Mouse (Mus musculus) macrophage (primary cell): ENCODE results near the gene Chrna10. TPM values are rescaled to one million over a fixed set of nuclear protein-coding genes. Genes with fewer than 3 reads are reported as not detected.
A peak's percentile ranks its signal among the peaks of the same experiment; 100 is the strongest.

Experiments used
- H3K27ac ChIP-seq: fragments of 350-480 bp; formaldehyde crosslinking; 2 replicates; pipeline ENCODE4 v1.9.0; 2021
- H3K36me3 ChIP-seq: fragments of 350-480 bp; formaldehyde crosslinking; 2 replicates; pipeline ENCODE4 v1.9.0; 2021; ENCODE audit errors: inconsistent target
- H3K4me3 ChIP-seq: fragments of 350-480 bp; formaldehyde crosslinking; 2 replicates; pipeline ENCODE4 v1.9.0; 2021; ENCODE audit errors: inconsistent target
- H3K79me2 ChIP-seq: fragments of 350-480 bp; formaldehyde crosslinking; 2 replicates; pipeline ENCODE4 v1.9.0; 2021; ENCODE audit errors: inconsistent target
- WGBS: methylation state at CpG from one replicate; pipeline ENCODE4 v1.1.7; 2026; ENCODE audit warnings: inconsistent platforms; ENCODE audit not compliant: missing documents; 5-methylcytosine and 5-hydroxymethylcytosine counted together
- polyA plus RNA-seq: library from polyadenylated mRNA; stranded (reverse); fragments of 250-400 nt; gene quantifications from 3 replicates; pipeline ENCODE4 v1.2.4, GENCODE M21; 2018; ENCODE audit warnings: inconsistent platforms

The Chrna10 gene
- polyA plus RNA-seq, 1 experiment from 2014 or later = not detected

- Histone ChIP-seq H3K36me3 (no peaks in the 10 kb centered on the region), H3K79me2 (no peaks in the 10 kb centered on the region), H3K4me3 (no peak overlapping the region), H3K27ac (no peak overlapping the region)
- 86% methylated on average over 8 of the region's 8 CpGs for WGBS
Measured at GRCm38 (mm10) chr7:102102241-102102640, 14.4 kb downstream of the Chrna10 start.

- 86% methylated on average over 5 of the region's 5 CpGs for WGBS
- H3K36me3 ChIP-seq = no peaks in the 10 kb centered on the region
- no peaks in the 10 kb centered on the region for H3K79me2 ChIP-seq
- no peak within 1 kb of the TSS for H3K27ac ChIP-seq
- no peak within 1 kb of the TSS for H3K4me3 ChIP-seq
Measured at GRCm38 (mm10) chr7:102101487-102101886, 15.1 kb downstream of the Chrna10 start, which contains the start of gene Art1. Art1 (plus strand) TSS chr7:102101743.

- no peak overlapping the region for H3K27ac ChIP-seq
- WGBS = 89% methylated on average over 4 of the region's 5 CpGs
- H3K4me3 ChIP-seq = no peak overlapping the region
Measured at GRCm38 (mm10) chr7:102100868-102101267, 15.8 kb downstream of the Chrna10 start.

GRCm38 (mm10) chr7:102099760-102100661, 16.6 kb downstream of the Chrna10 start:
- Histone ChIP-seq H3K4me3 (no peak overlapping the region), H3K27ac (no peak overlapping the region), H3K36me3 (no peaks in the 10 kb centered on the region), H3K79me2 (no peaks in the 10 kb centered on the region)
- 20% methylated on average over 30 of the region's 30 CpGs for WGBS

More at GRCm38 (mm10) chr7:102100868-102101267, 15.8 kb downstream of the Chrna10 start:
- Histone ChIP-seq H3K79me2 (no peaks in the 10 kb centered on the region), H3K36me3 (no peaks in the 10 kb centered on the region)

DNA sequence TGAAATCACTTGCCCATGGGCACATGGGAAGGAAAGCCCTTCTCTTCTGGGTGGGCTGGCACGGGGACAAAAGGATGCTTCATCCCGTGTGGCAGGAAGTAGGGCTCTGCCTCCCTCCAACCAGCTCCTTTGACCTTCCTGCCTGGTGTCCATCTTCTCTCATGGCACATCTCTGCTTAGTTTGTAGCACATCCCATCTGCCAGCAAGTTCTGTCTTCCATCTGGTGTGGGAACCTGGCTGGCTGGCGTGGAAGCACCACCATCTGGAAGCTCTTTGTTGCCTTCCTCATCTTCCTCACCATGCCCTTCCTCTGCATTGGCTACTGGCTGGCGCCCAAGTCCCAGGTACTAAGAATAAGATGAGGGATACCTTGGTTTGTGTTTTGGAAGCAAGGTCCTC, 29.3 kb downstream of the Chrna10 start:
- 81% methylated on average over 4 of the region's 4 CpGs for WGBS
- no peak overlapping the region for H3K27ac ChIP-seq
- H3K36me3 ChIP-seq = no peaks in the 10 kb centered on the region; the same call in 1 of the 2 replicates
- no peaks in the 10 kb centered on the region for H3K79me2 ChIP-seq
- no peak overlapping the region for H3K4me3 ChIP-seq

GRCm38 (mm10) chr7:102084041-102084696, 32.5 kb downstream of the Chrna10 start:
- Histone ChIP-seq H3K36me3 (peaks cover 23% of the 10 kb centered on the region), H3K27ac (no peak overlapping the region), H3K79me2 (no peaks in the 10 kb centered on the region), H3K4me3 (no peak overlapping the region)
- WGBS = 94% methylated on average over 26 of the region's 26 CpGs

GRCm38 (mm10) chr7:102082816-102083215, 33.8 kb downstream of the Chrna10 start, which contains the start of gene Trpc2:
Trpc2 (plus strand) TSS chr7:102083116.
- H3K36me3 ChIP-seq = peaks cover 28% of the 10 kb centered on the region
- H3K4me3 ChIP-seq = no peak within 1 kb of the TSS
- H3K79me2 ChIP-seq = no peaks in the 10 kb centered on the region
- no peak within 1 kb of the TSS for H3K27ac ChIP-seq
- 80% methylated on average over 5 of the region's 5 CpGs for WGBS

- H3K36me3 ChIP-seq = peaks cover 28% of the 10 kb centered on the region
Measured at GRCm38 (mm10) chr7:102081784-102082183, 34.8 kb downstream of the Chrna10 start.

DNA sequence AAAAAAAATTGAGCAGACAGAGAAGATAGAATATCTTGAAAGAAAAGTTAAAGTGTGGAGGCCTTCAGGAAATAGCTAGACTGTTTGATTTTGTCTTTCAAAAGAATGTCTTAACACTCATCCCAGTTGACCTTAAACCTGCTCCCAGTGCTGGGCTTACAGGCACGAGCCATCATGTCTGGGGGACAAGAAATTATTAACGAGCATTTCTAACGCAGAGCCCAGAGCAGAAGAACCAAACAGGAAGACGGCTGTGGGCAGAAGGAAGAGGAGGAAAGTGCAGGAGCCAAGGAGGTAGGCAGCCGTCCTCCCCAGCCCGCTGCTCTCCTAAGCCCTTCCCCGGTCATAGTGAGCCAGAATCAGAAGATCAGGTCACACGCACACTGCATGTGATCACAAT, 36.3 kb downstream of the Chrna10 start:
- Histone ChIP-seq H3K27ac (no peak overlapping the region), H3K4me3 (no peak overlapping the region), H3K36me3 (peaks cover 35% of the 10 kb centered on the region), H3K79me2 (no peaks in the 10 kb centered on the region)
- 94% methylated on average over 8 of the region's 8 CpGs for WGBS

More at GRCm38 (mm10) chr7:102081784-102082183, 34.8 kb downstream of the Chrna10 start:
- 98% methylated on average over 5 of the region's 5 CpGs for WGBS
- Histone ChIP-seq H3K79me2 (no peaks in the 10 kb centered on the region), H3K27ac (no peak overlapping the region), H3K4me3 (no peak overlapping the region)

DNA sequence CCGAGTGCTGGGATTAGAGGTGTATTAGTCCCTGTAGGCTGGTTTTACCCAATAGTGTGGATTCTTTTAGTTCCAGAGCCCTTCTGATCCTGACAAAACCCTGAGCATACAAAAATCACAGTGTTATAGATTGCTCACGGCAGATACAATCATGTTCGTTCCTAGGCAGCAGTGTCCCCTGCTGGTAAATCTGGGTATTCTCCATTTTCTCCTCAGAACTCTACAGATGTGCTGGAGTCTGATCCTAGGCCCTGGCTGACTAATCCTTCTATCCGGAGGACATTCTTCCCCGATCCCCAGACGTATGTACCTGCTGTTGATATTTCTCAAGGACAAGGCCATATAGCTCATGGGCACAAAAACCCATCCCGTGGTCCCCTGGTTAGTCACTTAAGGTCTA, 38.1 kb downstream of the Chrna10 start:
- H3K36me3 ChIP-seq = peaks cover 38% of the 10 kb centered on the region
- WGBS = 79% methylated on average over 7 of the region's 7 CpGs

GRCm38 (mm10) chr7:102076714-102077296, 39.8 kb downstream of the Chrna10 start:
- Histone ChIP-seq H3K36me3 (peaks cover 45% of the 10 kb centered on the region), H3K4me3 (no peak overlapping the region), H3K79me2 (no peaks in the 10 kb centered on the region), H3K27ac (no peak overlapping the region)
- 68% methylated on average over 6 of the region's 7 CpGs for WGBS

More for the DNA sequence above, 38.1 kb downstream of the Chrna10 start:
- Histone ChIP-seq H3K27ac (no peak overlapping the region), H3K4me3 (no peak overlapping the region), H3K79me2 (no peaks in the 10 kb centered on the region)

GRCm38 (mm10) chr7:102066363-102066762, 50.3 kb downstream of the Chrna10 start:
- Histone ChIP-seq H3K36me3 (no peaks in the 10 kb centered on the region), H3K27ac (peak overlapping the region; percentile 78; the same call in 1 of the 2 replicates), H3K4me3 (peak overlapping the region; percentile 86), H3K79me2 (peaks cover 46% of the 10 kb centered on the region)
- WGBS = 71% methylated on average over 6 of the region's 6 CpGs

GRCm38 (mm10) chr7:102065046-102065891, 51.4 kb downstream of the Chrna10 start, which contains the start of the genes Rnf121, Xndc1 and Xntrpc:
Rnf121 (minus strand) TSS chr7:102065469.
Xndc1 (plus strand) TSS chr7:102065511.
Xntrpc (plus strand) TSS chr7:102065713.
- H3K79me2 ChIP-seq = peaks cover 57% of the 10 kb centered on the region
- WGBS = 2% methylated on average over 56 of the region's 56 CpGs
- peak within 1 kb of the TSS; percentile 78 for H3K27ac ChIP-seq
- no peaks in the 10 kb centered on the region for H3K36me3 ChIP-seq
- H3K4me3 ChIP-seq = peak within 1 kb of the TSS; percentile 86
